Mouse (Mus musculus): ENCODE measurements around the gene Fermt3. TPM values are rescaled to one million over a fixed set of nuclear protein-coding genes. Genes with fewer than 3 reads are reported as not detected.

Fermt3 gene
- total and polyA plus RNA-seq, 3 experiments, result 5.2 to 9.0 (median 7.8) TPM

DNA sequence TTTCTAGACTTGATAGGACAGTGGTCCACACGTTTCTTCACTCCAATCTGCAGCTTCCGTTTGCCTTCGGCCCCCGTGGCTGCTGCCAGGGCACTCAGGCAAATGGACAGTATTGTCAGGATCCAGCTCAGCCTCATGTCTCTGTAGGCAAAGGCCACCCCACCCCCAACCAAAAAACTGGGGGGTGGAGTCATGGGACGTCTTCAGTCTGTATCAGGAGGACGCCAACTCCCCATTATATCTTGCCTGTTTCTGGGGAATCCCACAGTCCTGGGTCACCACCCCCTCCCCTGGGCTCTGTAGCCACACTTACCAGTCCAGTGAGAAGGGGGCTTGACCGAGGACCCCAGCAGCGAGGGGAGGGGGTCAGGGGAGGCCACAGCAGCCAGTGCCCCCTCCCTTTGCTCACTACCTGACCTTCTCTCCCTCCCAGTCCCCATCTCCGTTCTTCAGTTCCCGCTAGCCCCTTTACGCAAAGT, 40.2 kb downstream of the Fermt3 start:
- Histone ChIP-seq H3K27ac (peak overlapping the region; percentile 97), H3K27me3 (ENCODE audit: control insufficient read depth, insufficient read depth, low read length) (no peaks in the 10 kb centered on the region), H3K4me1 (ENCODE audit: control insufficient read depth, insufficient read depth, low read length) (peaks cover 3% of the 10 kb centered on the region; the same call in 1 of the 2 replicates), H3K36me3 (ENCODE audit: control insufficient read depth, insufficient read depth, low read length) (no peaks in the 10 kb centered on the region), H3K9ac (ENCODE audit: low read depth, low read length) (peak overlapping the region; percentile 58), H3K79me2 (replicated peaks; ENCODE audit: control insufficient read depth, insufficient read depth, low read length) (no peaks in the 10 kb centered on the region), H3K4me3 (peak overlapping the region; percentile 95)
- TF ChIP-seq EP300 (IDR thresholded peaks at IDR 0.05; ENCODE audit: insufficient read depth, low read depth, low read length) (no peak), POLR2A (IDR thresholded peaks at IDR 0.05; ENCODE audit: insufficient read depth, low read depth, low read length) (no peak), CTCF (IDR thresholded peaks at IDR 0.05) (no peak)
- intact Hi-C loops (cut with DNase I), result loop anchor here (2.0 to 5.0 kb wide), 2 partner anchors 37 to 60 kb away; partner anchors contain the start of genes Bad, Gpr137 and Stip1
- WGBS, result 12% methylated on average over 11 of the region's 11 CpGs
- DNase-seq, result peak; percentile 46 to 49

DNA sequence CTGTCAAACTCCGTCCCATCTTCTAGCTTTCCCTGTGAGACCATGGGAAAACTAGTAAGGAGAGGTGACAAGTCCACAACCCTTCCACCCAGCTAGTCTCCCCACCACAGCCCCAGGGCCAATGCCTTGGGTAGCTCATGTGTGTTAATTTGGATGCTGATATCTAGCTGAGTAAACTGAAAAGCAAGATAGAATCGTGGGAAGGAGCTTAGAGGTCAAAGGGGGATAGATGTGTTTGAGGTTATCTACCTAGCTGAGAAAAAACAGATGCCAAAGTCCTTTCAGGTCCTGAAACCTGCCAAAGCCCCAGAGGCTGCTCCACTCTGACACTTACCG, 40.7 kb downstream of the Fermt3 start:
- peak overlapping the region; percentile 95; the same call in 1 of the 2 replicates for H3K4me3 ChIP-seq
- H3K9ac ChIP-seq (ENCODE audit: low read depth, low read length), result no peak overlapping the region
- H3K4me1 ChIP-seq (ENCODE audit: control insufficient read depth, insufficient read depth, low read length), result peaks cover 3% of the 10 kb centered on the region; the same call in 1 of the 2 replicates
- no peaks in the 10 kb centered on the region for H3K79me2 ChIP-seq (replicated peaks; ENCODE audit: control insufficient read depth, insufficient read depth, low read length)
- TF ChIP-seq POLR2A (IDR thresholded peaks at IDR 0.05; ENCODE audit: insufficient read depth, low read depth, low read length) (no peak), EP300 (IDR thresholded peaks at IDR 0.05; ENCODE audit: insufficient read depth, low read depth, low read length) (no peak), CTCF (IDR thresholded peaks at IDR 0.05) (no peak)
- no peak for DNase-seq
- no peak overlapping the region; the same call in 1 of the 2 replicates for H3K27ac ChIP-seq
- intact Hi-C loops (cut with DNase I), result loop anchor here (2.0 to 5.0 kb wide), 2 partner anchors 36 to 60 kb away; partner anchors contain the start of genes Bad, Gpr137 and Stip1
- no peaks in the 10 kb centered on the region for H3K36me3 ChIP-seq (ENCODE audit: control insufficient read depth, insufficient read depth, low read length)
- WGBS, result 43% methylated on average over 3 of the region's 3 CpGs
- no peaks in the 10 kb centered on the region for H3K27me3 ChIP-seq (ENCODE audit: control insufficient read depth, insufficient read depth, low read length)

DNA sequence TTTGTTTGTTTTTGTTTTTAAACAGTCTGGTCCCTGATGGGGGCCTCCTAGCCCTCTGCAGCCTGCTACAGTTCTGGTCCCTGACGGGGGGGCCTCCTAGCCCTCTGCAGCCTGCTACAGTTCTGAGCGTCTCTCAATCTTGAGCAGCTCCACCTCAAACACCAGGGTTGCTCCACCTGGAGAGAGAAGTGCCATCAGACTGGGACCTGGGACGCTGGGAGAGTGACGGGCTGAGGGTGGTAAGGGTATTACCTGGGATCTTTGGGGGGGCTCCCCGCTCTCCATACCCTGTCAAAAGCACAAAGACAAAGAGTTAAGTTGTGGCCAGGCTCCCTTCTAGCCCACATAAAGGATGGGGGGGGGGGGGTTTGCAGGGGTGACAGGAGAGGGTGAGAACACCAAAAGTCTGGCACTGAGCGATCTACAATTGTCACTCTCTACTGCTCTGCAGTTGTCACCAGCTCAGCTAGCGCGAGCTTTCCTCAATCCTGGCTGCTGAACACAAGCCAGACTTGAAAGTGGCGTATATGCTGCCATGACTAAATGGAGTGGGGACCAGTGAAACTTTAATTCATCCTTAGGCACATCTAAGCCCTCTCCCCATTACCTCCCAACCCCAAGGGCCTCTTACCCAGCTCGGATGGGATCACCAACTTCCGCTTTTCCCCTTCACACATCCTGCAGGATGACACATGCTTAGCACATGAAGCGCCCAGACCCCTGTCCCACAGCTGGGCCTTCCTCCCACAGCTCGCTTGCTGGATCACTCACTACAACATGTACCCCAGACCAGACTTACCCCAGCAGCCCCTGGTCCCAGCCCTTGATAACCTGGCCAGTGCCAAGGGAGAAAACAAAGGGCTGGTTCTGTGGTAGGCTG, 41.3 kb downstream of the Fermt3 start:
- 80% methylated on average over 13 of the region's 13 CpGs for WGBS
- no peak for TF ChIP-seq CTCF (IDR thresholded peaks at IDR 0.05)
- TF ChIP-seq EP300 (IDR thresholded peaks at IDR 0.05; ENCODE audit: insufficient read depth, low read depth, low read length), result no peak
- no peak for TF ChIP-seq POLR2A (IDR thresholded peaks at IDR 0.05; ENCODE audit: insufficient read depth, low read depth, low read length)
- DNase-seq, result no peak
- Histone ChIP-seq H3K27ac (no peak overlapping the region; the same call in 1 of the 2 replicates), H3K27me3 (ENCODE audit: control insufficient read depth, insufficient read depth, low read length) (no peaks in the 10 kb centered on the region), H3K4me3 (no peak overlapping the region), H3K4me1 (ENCODE audit: control insufficient read depth, insufficient read depth, low read length) (peaks cover 3% of the 10 kb centered on the region; the same call in 1 of the 2 replicates), H3K9ac (ENCODE audit: low read depth, low read length) (no peak overlapping the region), H3K79me2 (replicated peaks; ENCODE audit: control insufficient read depth, insufficient read depth, low read length) (no peaks in the 10 kb centered on the region), H3K36me3 (ENCODE audit: control insufficient read depth, insufficient read depth, low read length) (no peaks in the 10 kb centered on the region)
- intact Hi-C loops (cut with DNase I), result loop anchor here (2.0 to 5.0 kb wide), 2 partner anchors 36 to 61 kb away; partner anchors contain the start of genes Bad, Gpr137 and Stip1

DNA sequence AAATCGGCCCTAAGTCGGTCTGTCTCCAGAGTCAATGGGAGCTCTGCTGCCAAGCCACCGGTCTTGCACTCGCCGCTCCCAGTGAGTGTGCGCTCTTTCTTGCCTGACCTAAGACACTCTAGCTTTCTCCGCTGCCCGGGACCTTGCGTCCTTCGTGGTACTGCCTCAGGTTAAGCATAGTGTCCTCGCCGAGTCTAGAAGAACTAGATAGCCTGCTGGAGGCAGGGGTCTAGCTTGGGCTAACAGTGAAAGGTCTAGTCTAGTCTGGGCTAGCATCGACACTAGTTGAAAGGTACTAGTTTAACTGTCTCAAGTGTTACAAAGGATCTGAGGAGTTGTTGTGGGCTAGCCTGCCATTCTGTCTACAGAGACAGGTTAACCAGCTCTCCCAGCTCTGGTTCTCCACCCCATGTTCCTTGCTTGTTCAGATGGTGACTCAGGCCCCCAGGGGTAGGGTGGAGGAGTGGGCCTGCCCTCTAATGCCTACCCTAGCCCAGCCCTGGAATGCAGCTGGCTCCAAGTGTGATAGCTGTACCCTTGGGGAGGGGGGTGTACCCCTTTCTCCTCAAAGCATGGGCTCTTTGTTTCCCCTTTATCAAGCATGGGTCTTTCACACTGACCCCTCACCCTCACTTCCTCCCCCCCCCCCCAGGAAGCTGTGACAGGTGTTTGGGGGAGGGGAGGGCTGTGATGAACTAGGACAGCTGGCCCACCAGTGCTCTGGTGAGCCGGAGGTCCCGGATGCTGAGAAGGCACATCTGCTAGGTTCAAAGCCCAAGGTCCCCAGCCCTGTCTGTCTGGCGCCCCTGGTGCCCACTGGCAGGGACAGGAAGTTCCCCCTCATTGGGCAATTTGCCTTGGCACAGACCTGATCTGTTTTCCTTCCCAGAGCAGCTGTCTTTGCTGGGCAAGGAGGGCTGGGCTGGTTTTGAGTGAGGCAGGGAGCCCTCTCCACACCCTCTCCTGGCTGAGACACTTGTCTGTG, 43.4 kb downstream of the Fermt3 start, which contains the start of gene Plcb3:
Gene Plcb3, minus strand, starts transcription at position 934 of the 985 bp plus-strand sequence.
- peak within 1 kb of the TSS; percentile 69 for H3K9ac ChIP-seq (ENCODE audit: low read depth, low read length)
- peak; percentile 62 to 77 for DNase-seq
- intact Hi-C loops (cut with DNase I), result loop anchor here (5.0 kb wide), 1 partner anchor 34 kb away; the partner anchor contains the start of genes Bad and Gpr137
- no peaks in the 10 kb centered on the region for H3K27me3 ChIP-seq (ENCODE audit: control insufficient read depth, insufficient read depth, low read length)
- 1% methylated on average over 16 of the region's 16 CpGs for WGBS
- no peaks in the 10 kb centered on the region for H3K79me2 ChIP-seq (replicated peaks; ENCODE audit: control insufficient read depth, insufficient read depth, low read length)
- peak within 1 kb of the TSS; percentile 76 for H3K27ac ChIP-seq
- no peaks in the 10 kb centered on the region for H3K36me3 ChIP-seq (ENCODE audit: control insufficient read depth, insufficient read depth, low read length)
- TF ChIP-seq CTCF (IDR thresholded peaks at IDR 0.05) (peak; percentile 24), POLR2A (IDR thresholded peaks at IDR 0.05; ENCODE audit: insufficient read depth, low read depth, low read length) (peak; percentile 10; the same call in 1 of the 2 replicates), EP300 (IDR thresholded peaks at IDR 0.05; ENCODE audit: insufficient read depth, low read depth, low read length) (no peak)
- H3K4me1 ChIP-seq (ENCODE audit: control insufficient read depth, insufficient read depth, low read length), result peaks cover 3% of the 10 kb centered on the region; the same call in 1 of the 2 replicates
- H3K4me3 ChIP-seq, result peak within 1 kb of the TSS; percentile 49
